Comparison of ENCODE assay signal across 13 mouse cellular contexts in the genomic region with DNA sequence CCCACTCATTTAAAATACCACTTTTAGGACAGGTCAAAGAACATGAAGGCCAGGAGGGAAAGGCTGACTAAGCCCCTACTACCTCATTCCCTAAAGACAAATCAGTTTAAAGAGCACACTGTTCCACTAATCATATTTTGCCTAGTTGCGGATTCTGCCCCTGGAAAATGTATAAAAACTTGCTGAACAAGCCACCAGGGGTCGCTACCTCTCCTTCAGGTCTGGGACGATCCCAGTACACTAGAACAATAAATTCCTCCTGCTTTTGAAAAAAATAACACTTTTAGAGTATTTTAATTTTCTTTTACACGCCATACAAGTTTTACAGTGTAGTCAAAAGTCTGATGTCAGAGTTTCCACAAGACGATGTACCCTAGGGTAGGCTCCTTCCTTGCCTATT.
DNase-seq lines count a peak whose midpoint lies in the region; ATAC-seq and TF ChIP-seq lines count a peak whose summit lies in the region.
"Had no signal": no experiment of that assay in that cellular context is flagged by ENCODE, and none has a peak within 500 bp of the region (broad histone marks: within the 10 kb centered on the region; RNA-seq: fewer than 3 reads in every experiment).

No protein-coding gene starts in this region.

- 70% methylated on average over 5 of the region's 5 CpGs for whole genome bisulfite sequencing in kidney, postnatal 0 days
- 79% methylated on average over 5 of the region's 5 CpGs for WGBS in kidney, adult 2 months

- no peak overlapping the region for H3K9ac ChIP-seq in kidney, postnatal 0 days (ENCODE audit: low read depth, low read length)
- H3K9ac ChIP-seq: embryonic facial prominence, embryonic 15.5 days; hindbrain, embryonic 14.5 days; limb, embryonic 13.5 days; midbrain, embryonic 12.5 days had no signal

- H3K27ac ChIP-seq in kidney, postnatal 0 days, result no peak overlapping the region
- no peak overlapping the region for H3K27ac ChIP-seq in kidney, adult 2 months (ENCODE audit: insufficient read depth, low read depth, low read length)
- H3K27ac ChIP-seq: embryonic facial prominence, embryonic 15.5 days; hindbrain, embryonic 14.5 days; limb, embryonic 13.5 days; midbrain, embryonic 12.5 days had no signal

- no peak for TF ChIP-seq POLR2A in kidney, adult 2 months (IDR thresholded peaks at IDR 0.05; ENCODE audit: low read depth, low read length)
- no peak for TF ChIP-seq POLR2A in brain, embryonic 14.5 days (IDR thresholded peaks at IDR 0.05; ENCODE audit: borderline replicate concordance, extremely low read depth, insufficient read depth, insufficient read length, poor library complexity, severe bottlenecking)

- H3K4me3 ChIP-seq in kidney, postnatal 0 days (replicated peaks; ENCODE audit: low read depth, low read length), result no peak overlapping the region
- H3K4me3 ChIP-seq in kidney, adult 2 months (ENCODE audit: insufficient read depth, low read depth, low read length), result no peak overlapping the region
- H3K4me3 ChIP-seq: embryonic facial prominence, embryonic 15.5 days; limb, embryonic 13.5 days; midbrain, embryonic 12.5 days had no signal

- peak; percentile 45; the same call in 1 of the 2 replicates for TF ChIP-seq CTCF in kidney, postnatal 0 days (IDR thresholded peaks at IDR 0.05; ENCODE audit: low read depth)
- no peak for TF ChIP-seq CTCF in kidney, adult 2 months (conservative IDR thresholded peaks at IDR 0.05; ENCODE audit: insufficient read depth, insufficient read length, low read depth, low read length)
- TF ChIP-seq CTCF in brain, embryonic 14.5 days (IDR thresholded peaks at IDR 0.05; ENCODE audit: borderline replicate concordance, extremely low read depth, insufficient read depth, insufficient read length), result peak; percentile 10; the same call in 1 of the 2 replicates

- ATAC-seq in kidney, postnatal 0 days (replicated peaks; ENCODE audit: low FRiP score, low read depth), result no peak
- no peak for ATAC-seq in monocyte, adult 5-6 weeks (replicated peaks; ENCODE audit: insufficient number of reproducible peaks, low FRiP score, low TSS enrichment, poor library complexity, severe bottlenecking)
- ATAC-seq: activated CD4-positive, CD25-positive, alpha-beta regulatory T cell, adult 4 months had no signal

- H3K36me3 ChIP-seq in kidney, postnatal 0 days (ENCODE audit: insufficient read depth, low read length), result no peaks in the 10 kb centered on the region
- H3K36me3 ChIP-seq in kidney, adult 2 months (ENCODE audit: control insufficient read depth, insufficient read depth, low read length), result no peaks in the 10 kb centered on the region
- H3K36me3 ChIP-seq: embryonic facial prominence, embryonic 15.5 days; limb, embryonic 13.5 days; midbrain, embryonic 12.5 days had no signal

- H3K9me3 ChIP-seq in kidney, postnatal 0 days (replicated peaks; ENCODE audit: low read length), result no peaks in the 10 kb centered on the region
- H3K9me3 ChIP-seq: embryonic facial prominence, embryonic 15.5 days; limb, embryonic 13.5 days; midbrain, embryonic 12.5 days had no signal

- DNase-seq in adrenal gland, postnatal 14 days, result peak; percentile 13
- no peak for DNase-seq in adrenal gland, postnatal 4 days (ENCODE audit: low spot score in 2 of 2)
- no peak for DNase-seq in kidney, postnatal 0 days (ENCODE audit: low spot score)
- no peak for DNase-seq in kidney, adult 2 months
- peak; percentile 7 for DNase-seq in 3T3-L1 (ENCODE audit: low read depth, low spot score)
- peak; percentile 2 for DNase-seq in brain, embryonic 14.5 days (ENCODE audit: low read depth)
- DNase-seq in frontal cortex, postnatal 25 days (ENCODE audit: low spot score in 2 of 2), result no peak

- H3K4me2 ChIP-seq in kidney, postnatal 0 days (ENCODE audit: low read length), result no peak overlapping the region
- H3K4me2 ChIP-seq: embryonic facial prominence, embryonic 15.5 days; hindbrain, embryonic 14.5 days; limb, embryonic 13.5 days; midbrain, embryonic 12.5 days had no signal

- H3K27me3 ChIP-seq in kidney, postnatal 0 days (ENCODE audit: insufficient read depth, low read length), result no peaks in the 10 kb centered on the region
- H3K27me3 ChIP-seq in kidney, adult 2 months (replicated peaks; ENCODE audit: control insufficient read depth, insufficient read depth, low read length), result no peaks in the 10 kb centered on the region
- H3K27me3 ChIP-seq: embryonic facial prominence, embryonic 15.5 days; limb, embryonic 13.5 days; midbrain, embryonic 12.5 days had no signal

- H3K4me1 ChIP-seq in kidney, postnatal 0 days (replicated peaks; ENCODE audit: insufficient read depth, low read length), result no peaks in the 10 kb centered on the region
- H3K4me1 ChIP-seq in kidney, adult 2 months (ENCODE audit: control insufficient read depth, insufficient read depth, low read length), result no peaks in the 10 kb centered on the region; the same call in 1 of the 2 replicates
- H3K4me1 ChIP-seq: embryonic facial prominence, embryonic 15.5 days; limb, embryonic 13.5 days; midbrain, embryonic 12.5 days had no signal

Comparison
In these comparisons a context has a peak if more than half of its experiments do, and no peak if none do; other contexts are left out.
1. DNase-seq: peak in adrenal gland, postnatal 14 days (single experiment), 3T3-L1 (single experiment) and brain, embryonic 14.5 days (single experiment); none in adrenal gland, postnatal 4 days (0 of 2), kidney, postnatal 0 days (single experiment), kidney, adult 2 months (single experiment) and frontal cortex, postnatal 25 days (0 of 2).